Mouse (Mus musculus): ENCODE results near the gene Rinl.

The Rinl gene

GRCm38 (mm10) chr7:28809401-28810089 is 20.8 kb downstream of the Rinl start:
- peak; percentile 59 to 72 for DNase-seq (ENCODE audit: low spot score in 2 of 2)

GRCm38 (mm10) chr7:28810107-28811066 is 21.6 kb downstream of the Rinl start:
- peak; percentile 97 to 99 for DNase-seq (ENCODE audit: low spot score in 2 of 2)

- peak; percentile 93 to 95 for DNase-seq (ENCODE audit: low spot score in 2 of 2)
Measured at GRCm38 (mm10) chr7:28811228-28811627, 22.5 kb downstream of the Rinl start.

- DNase-seq (ENCODE audit: low spot score in 2 of 2), result no peak
Measured at GRCm38 (mm10) chr7:28811640-28812275, 23.0 kb downstream of the Rinl start.

GRCm38 (mm10) chr7:28812436-28812835 is 23.7 kb downstream of the Rinl start:
- no peak for DNase-seq (ENCODE audit: low spot score in 2 of 2)

GRCm38 (mm10) chr7:28812949-28813348 is 24.2 kb downstream of the Rinl start:
- DNase-seq (ENCODE audit: low spot score in 2 of 2), result no peak

- DNase-seq (ENCODE audit: low spot score in 2 of 2), result no peak
Measured at GRCm38 (mm10) chr7:28814306-28815034, 25.7 kb downstream of the Rinl start.

GRCm38 (mm10) chr7:28815230-28815629 is 26.5 kb downstream of the Rinl start:
- DNase-seq (ENCODE audit: low spot score in 2 of 2), result no peak

GRCm38 (mm10) chr7:28816201-28816600 is 27.4 kb downstream of the Rinl start:
- DNase-seq (ENCODE audit: low spot score in 2 of 2), result peak; percentile 69 to 75

GRCm38 (mm10) chr7:28816920-28817319 is 28.2 kb downstream of the Rinl start:
- DNase-seq (ENCODE audit: low spot score in 2 of 2), result no peak

GRCm38 (mm10) chr7:28817524-28817923 is 28.8 kb downstream of the Rinl start:
- DNase-seq (ENCODE audit: low spot score in 2 of 2), result no peak

- no peak for DNase-seq (ENCODE audit: low spot score in 2 of 2)
Measured at GRCm38 (mm10) chr7:28817957-28818356, 29.2 kb downstream of the Rinl start.

- no peak for DNase-seq (ENCODE audit: low spot score in 2 of 2)
Measured at GRCm38 (mm10) chr7:28818436-28818835, 29.7 kb downstream of the Rinl start.

GRCm38 (mm10) chr7:28818861-28819452 is 30.2 kb downstream of the Rinl start:
- DNase-seq (ENCODE audit: low spot score in 2 of 2), result no peak

GRCm38 (mm10) chr7:28819571-28819970 is 30.8 kb downstream of the Rinl start:
- DNase-seq (ENCODE audit: low spot score in 2 of 2), result no peak

- no peak for DNase-seq (ENCODE audit: low spot score in 2 of 2)
Measured at GRCm38 (mm10) chr7:28820358-28821260, 31.8 kb downstream of the Rinl start.

- peak in 1 of 2 experiments; percentile 53 for DNase-seq (ENCODE audit: low spot score in 2 of 2)
Measured at GRCm38 (mm10) chr7:28821261-28821831, 32.6 kb downstream of the Rinl start.

- DNase-seq (ENCODE audit: low spot score in 2 of 2), result no peak
Measured at GRCm38 (mm10) chr7:28822556-28822955, 33.8 kb downstream of the Rinl start.

GRCm38 (mm10) chr7:28822993-28823903 is 34.5 kb downstream of the Rinl start:
- no peak for DNase-seq (ENCODE audit: low spot score in 2 of 2)
